Mouse (Mus musculus) right cerebral cortex, adult 18-20 months (tissue): ENCODE data around the gene Camk1g.

Experiments
- DNase-seq: peaks from one replicate; pipeline ENCODE4 v3.0.0; 2022; ENCODE audit warnings: mixed read lengths

The Camk1g gene

DNA sequence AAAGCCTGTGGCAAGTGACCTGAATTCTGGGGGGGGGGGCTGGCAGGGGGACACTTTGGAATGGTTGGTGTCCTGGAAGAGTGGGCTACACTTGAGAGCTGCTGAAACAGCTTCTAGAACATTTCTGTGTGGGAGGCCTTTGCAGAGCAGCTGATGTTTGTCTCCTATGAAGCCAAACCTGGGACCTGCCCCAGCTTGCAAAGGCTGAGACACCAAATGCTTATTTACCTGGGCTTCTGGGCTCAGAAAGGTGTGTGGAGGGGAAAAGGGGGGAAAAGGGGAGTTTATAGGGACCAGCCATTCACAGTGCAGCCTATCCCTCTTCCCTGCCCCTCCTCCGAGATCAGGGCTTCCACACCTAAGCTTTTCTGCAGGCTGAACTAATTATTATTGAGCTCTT is 70.1 kb downstream of the Camk1g start:
- DNase-seq: no peak

DNA sequence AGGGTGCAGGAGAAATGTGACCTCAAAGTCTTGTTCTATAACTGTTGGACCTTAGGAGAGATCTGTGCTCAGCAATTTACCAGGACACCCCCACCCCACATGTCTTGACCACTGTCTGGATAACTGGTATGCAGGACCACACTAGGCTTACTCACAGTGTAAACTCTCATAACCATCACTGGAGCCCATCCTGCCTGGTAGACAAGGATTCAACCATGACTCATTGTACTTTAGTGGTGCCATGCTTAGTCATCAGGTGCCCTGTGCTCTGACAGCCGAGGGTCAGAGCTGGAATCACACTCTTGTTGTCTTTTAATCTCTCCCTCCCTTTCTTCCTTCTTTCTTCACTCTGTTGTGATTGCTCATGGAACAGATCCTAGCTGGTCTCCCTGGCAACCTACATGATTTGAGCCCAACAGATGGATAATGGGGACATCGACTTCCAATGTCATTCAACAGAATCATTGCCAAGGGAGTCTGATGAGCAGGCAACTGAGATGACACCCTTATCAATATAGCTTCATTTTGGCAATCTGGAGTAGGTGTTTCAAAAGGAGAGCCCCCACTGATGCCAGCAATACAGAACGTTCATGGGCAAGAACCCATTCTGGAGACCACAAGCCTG is 71.8 kb downstream of the Camk1g start:
- DNase-seq: no peak
